10 mouse cellular contexts compared by ENCODE assay signal in the genomic region with DNA sequence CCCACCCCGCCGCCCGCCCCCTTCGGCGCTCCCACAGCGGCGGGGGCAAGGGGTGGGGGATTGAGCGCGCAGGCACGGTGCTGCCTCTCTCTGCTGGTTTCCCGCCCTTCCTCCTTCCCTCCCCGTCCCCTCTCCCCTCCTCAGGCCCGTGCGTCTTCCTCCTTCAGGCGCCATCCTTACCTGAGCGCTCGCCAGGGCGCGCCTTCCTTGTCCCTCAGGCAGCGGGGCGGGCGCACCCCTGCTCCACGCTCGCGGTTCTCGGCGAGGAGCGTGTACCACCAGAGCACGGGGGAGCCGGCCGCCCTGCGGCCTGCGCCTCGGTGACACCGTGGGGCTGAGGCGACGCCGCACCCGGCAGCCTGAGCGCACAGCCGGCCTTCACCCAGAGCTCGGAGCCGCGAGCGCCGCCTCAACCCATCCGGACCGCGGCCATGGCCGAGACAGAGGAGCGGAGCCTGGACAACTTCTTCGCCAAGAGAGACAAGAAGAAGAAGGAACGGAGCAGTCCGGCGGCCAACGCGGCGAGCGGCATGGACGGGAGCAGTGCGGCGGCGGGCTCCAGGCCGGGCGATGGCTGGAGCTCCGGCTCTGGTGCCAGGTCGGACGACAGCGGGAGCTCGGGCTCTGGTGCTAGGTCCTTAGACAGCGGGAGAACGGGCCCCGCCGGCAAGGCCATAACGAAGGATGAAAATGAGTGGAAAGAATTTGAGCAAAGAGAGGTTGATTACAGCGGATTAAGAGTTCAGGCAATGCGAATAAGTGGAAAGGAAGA. TPM values are rescaled to one million over a fixed set of nuclear protein-coding genes. Genes with fewer than 3 reads are reported as not detected.
DNase-seq lines count a peak whose midpoint lies in the region; ATAC-seq and TF ChIP-seq lines count a peak whose summit lies in the region.
"Had no signal": no experiment of that assay in that cellular context is flagged by ENCODE, and none has a peak within 500 bp of the region (broad histone marks: within the 10 kb centered on the region; RNA-seq: fewer than 3 reads in every experiment).

No protein-coding gene starts in this region.

- intact Hi-C loops in heart, postnatal 14 days (cut with DNase I) = no loop called here

- H3K4me2 ChIP-seq in heart, embryonic 12.5 days = peak overlapping the region; percentile 66
- H3K4me2 ChIP-seq in intestine, postnatal 0 days (replicated peaks; ENCODE audit: low read depth) = peak overlapping the region; percentile 53
- peak overlapping the region; percentile 56 for H3K4me2 ChIP-seq in neural tube, embryonic 12.5 days (replicated peaks)

- H3K27ac ChIP-seq in heart, embryonic 12.5 days (ENCODE audit: poor library complexity, severe bottlenecking) = no peak overlapping the region
- no peak overlapping the region for H3K27ac ChIP-seq in intestine, postnatal 0 days (ENCODE audit: low read depth, low read length)
- no peak overlapping the region for H3K27ac ChIP-seq in neural tube, embryonic 12.5 days
- H3K27ac ChIP-seq in cerebellum, adult 2 months (ENCODE audit: insufficient read depth, low read length) = no peak overlapping the region

- no peak for DNase-seq in heart, postnatal 14 days
- peak; percentile 36 for DNase-seq in embryo, embryonic 11 days
- DNase-seq in cerebellum, adult 2 months = no peak
- no peak for DNase-seq in cerebellum, adult 8-10 months
- DNase-seq in thymus, postnatal 10 days (ENCODE audit: low spot score in 2 of 2) = no peak
- DNase-seq: spleen, adult 18-20 months had no signal

- H3K9me3 ChIP-seq in heart, embryonic 12.5 days (replicated peaks) = peaks cover 31% of the 10 kb centered on the region
- 0 out of 2 replicates have a peak, but pooled peaks cover 8% of the 10 kb centered on the region for H3K9me3 ChIP-seq in intestine, postnatal 0 days (ENCODE audit: control insufficient read depth)
- peaks cover 23% of the 10 kb centered on the region for H3K9me3 ChIP-seq in neural tube, embryonic 12.5 days

- H3K27me3 ChIP-seq in heart, embryonic 12.5 days (replicated peaks) = peaks cover 19% of the 10 kb centered on the region
- H3K27me3 ChIP-seq in intestine, postnatal 0 days (replicated peaks; ENCODE audit: control insufficient read depth, insufficient read depth, low read length) = no peaks in the 10 kb centered on the region
- peaks cover 3% of the 10 kb centered on the region; the same call in 1 of the 2 replicates for H3K27me3 ChIP-seq in neural tube, embryonic 12.5 days (replicated peaks)
- no peaks in the 10 kb centered on the region; the same call in 1 of the 2 replicates for H3K27me3 ChIP-seq in cerebellum, adult 2 months (ENCODE audit: control insufficient read depth, insufficient read depth, low read length)

- peak overlapping the region; percentile 42 for H3K4me3 ChIP-seq in heart, embryonic 12.5 days
- peak overlapping the region; percentile 17; the same call in 1 of the 2 replicates for H3K4me3 ChIP-seq in intestine, postnatal 0 days (ENCODE audit: low read depth, low read length)
- peak overlapping the region; percentile 35 for H3K4me3 ChIP-seq in neural tube, embryonic 12.5 days
- no peak overlapping the region for H3K4me3 ChIP-seq in cerebellum, adult 2 months (replicated peaks; ENCODE audit: insufficient read depth, low read depth, low read length)

- no peaks in the 10 kb centered on the region for H3K4me1 ChIP-seq in heart, embryonic 12.5 days (replicated peaks)
- no peaks in the 10 kb centered on the region for H3K4me1 ChIP-seq in intestine, postnatal 0 days (replicated peaks; ENCODE audit: control insufficient read depth, insufficient read depth, low read length)
- H3K4me1 ChIP-seq in neural tube, embryonic 12.5 days = no peaks in the 10 kb centered on the region
- H3K4me1 ChIP-seq in cerebellum, adult 2 months (ENCODE audit: control insufficient read depth, insufficient read depth, low read length) = no peaks in the 10 kb centered on the region

- 6% methylated on average over 77 of the region's 77 CpGs for WGBS in heart, embryonic 12.5 days
- WGBS in intestine, postnatal 0 days = 11% methylated on average over 76 of the region's 77 CpGs
- 7% methylated on average over 76 of the region's 77 CpGs for WGBS in neural tube, embryonic 12.5 days
- 10% methylated on average over 77 of the region's 77 CpGs for WGBS in cerebellum, adult 2 months

- H3K9ac ChIP-seq in heart, embryonic 12.5 days = no peak overlapping the region
- no peak overlapping the region for H3K9ac ChIP-seq in intestine, postnatal 0 days (ENCODE audit: low read depth, low read length)
- H3K9ac ChIP-seq in neural tube, embryonic 12.5 days = 0 out of 2 replicates have a peak overlapping the region, but pooled peaks have one; percentile 33

- no peak for TF ChIP-seq CTCF in intestine, postnatal 0 days (IDR thresholded peaks at IDR 0.05; ENCODE audit: low read depth)
- TF ChIP-seq CTCF in cerebellum, adult 2 months (IDR thresholded peaks at IDR 0.05; ENCODE audit: borderline replicate concordance, insufficient read depth, low read depth, low read length) = no peak

- H3K36me3 ChIP-seq in heart, embryonic 12.5 days = no peaks in the 10 kb centered on the region
- H3K36me3 ChIP-seq in intestine, postnatal 0 days (ENCODE audit: control insufficient read depth, insufficient read depth) = no peaks in the 10 kb centered on the region
- no peaks in the 10 kb centered on the region for H3K36me3 ChIP-seq in neural tube, embryonic 12.5 days

- no peak for TF ChIP-seq POLR2A in cerebellum, adult 2 months (IDR thresholded peaks at IDR 0.05; ENCODE audit: borderline replicate concordance, insufficient read depth, low read length)

- peak; percentile 57 for ATAC-seq in heart, embryonic 12.5 days (ENCODE audit: insufficient number of reproducible peaks, low FRiP score)
- ATAC-seq in intestine, postnatal 0 days = no peak
- ATAC-seq in neural tube, embryonic 12.5 days (ENCODE audit: low FRiP score, low read depth) = peak; percentile 58

RNA-seq across cellular contexts. Expression of gene Gm21411, which starts 23.1 kb away (rescaled TPM):
- polyA plus RNA-seq in heart, embryonic 12.5 days (2016; fragmentation: Nextera tagmentation; extraction: Ambion mirVana) = not detected in 2 replicates
- total RNA-seq in heart, postnatal 14 days (2021) = not detected
- polyA plus RNA-seq in intestine, postnatal 0 days (2015; fragmentation: Nextera tagmentation; extraction: Ambion mirVana) = not detected in 2 replicates
- not detected in 2 replicates for polyA plus RNA-seq in neural tube, embryonic 12.5 days (2016; fragmentation: Nextera tagmentation; extraction: Ambion mirVana)
- polyA plus RNA-seq in cerebellum, adult 2 months (2012; rRNA removed) = not detected in 2 replicates
- total RNA-seq: left cerebral cortex, adult 8-10 months had no signal

RNA-seq across cellular contexts. Expression of gene Zfp989, which starts 39.3 kb away (rescaled TPM):
- not detected in 2 replicates for polyA plus RNA-seq in heart, embryonic 12.5 days (2016; fragmentation: Nextera tagmentation; extraction: Ambion mirVana)
- under 1 TPM in 1 of 2 experiments, not detected in 1; 0.66 TPM for total RNA-seq in heart, postnatal 14 days (2021)
- polyA plus RNA-seq in intestine, postnatal 0 days (2015; fragmentation: Nextera tagmentation; extraction: Ambion mirVana) = not detected in 2 replicates
- 0.13 and 0.15 TPM in 2 replicates for polyA plus RNA-seq in neural tube, embryonic 12.5 days (2016; fragmentation: Nextera tagmentation; extraction: Ambion mirVana)
- polyA plus RNA-seq in cerebellum, adult 2 months (2012; rRNA removed) = not detected in 2 replicates
- total RNA-seq: left cerebral cortex, adult 8-10 months had no signal
